ENCODE assay signal across 12 mouse cellular contexts in the genomic region with DNA sequence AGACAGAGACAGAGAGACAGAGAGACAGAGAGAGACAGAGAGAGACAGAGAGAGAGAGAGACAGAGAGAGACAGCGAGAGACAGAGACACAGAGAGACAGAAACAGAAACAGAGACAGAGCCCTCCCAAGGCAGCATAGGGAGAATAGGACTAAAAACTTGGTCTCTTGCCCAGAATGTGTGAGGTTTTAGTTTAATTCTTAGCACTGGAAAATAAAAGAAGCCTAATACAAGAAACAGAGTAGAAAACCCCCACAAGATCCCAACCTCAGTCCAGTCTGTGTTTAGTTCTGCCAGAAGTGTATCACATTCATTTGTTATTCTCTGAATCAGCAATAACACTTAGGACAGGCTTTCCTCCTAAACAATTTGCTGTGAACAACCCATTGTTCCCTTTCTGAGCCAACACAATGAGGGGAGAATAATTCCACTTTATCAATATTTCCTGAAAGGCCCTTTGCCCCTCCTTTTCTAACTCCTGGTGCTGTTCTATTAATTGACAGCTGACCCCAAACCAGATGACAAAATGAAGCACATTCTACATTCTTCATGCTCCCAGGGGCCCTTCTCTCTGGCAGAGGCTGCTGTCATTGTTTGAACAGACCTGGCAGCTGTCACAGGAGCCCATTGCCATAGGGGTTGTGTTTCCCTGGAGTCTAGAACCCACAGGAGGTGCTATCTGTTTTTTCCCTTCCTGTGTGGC. TPM values are rescaled to one million over a fixed set of nuclear protein-coding genes. Genes with fewer than 3 reads are reported as not detected.
DNase-seq lines count a peak whose midpoint lies in the region; ATAC-seq lines count a peak whose summit lies in the region.
"Had no signal": no experiment of that assay in that cellular context is flagged by ENCODE, and none has a peak within 500 bp of the region (broad histone marks: within the 10 kb centered on the region; RNA-seq: fewer than 3 reads in every experiment).

No protein-coding gene starts in this region.

- H3K9ac ChIP-seq in heart, embryonic 11.5 days (ENCODE audit: low read depth, low read length) = no peak overlapping the region
- H3K9ac ChIP-seq: liver, embryonic 13.5 days had no signal

- H3K27ac ChIP-seq in heart, embryonic 11.5 days (ENCODE audit: low read depth, low read length) = no peak overlapping the region
- H3K27ac ChIP-seq: liver, embryonic 13.5 days had no signal

- no peak for ATAC-seq in heart, embryonic 11.5 days (replicated peaks; ENCODE audit: insufficient number of reproducible peaks, low FRiP score, low TSS enrichment)

- no peaks in the 10 kb centered on the region for H3K4me1 ChIP-seq in heart, embryonic 11.5 days (ENCODE audit: control insufficient read depth, insufficient read depth, low read length)
- H3K4me1 ChIP-seq: liver, embryonic 13.5 days had no signal

- H3K4me3 ChIP-seq in heart, embryonic 11.5 days (ENCODE audit: low read depth, low read length) = no peak overlapping the region
- H3K4me3 ChIP-seq: liver, embryonic 13.5 days had no signal

- 77% methylated on average over 1 of the region's 1 CpGs for WGBS in heart, embryonic 11.5 days (ENCODE audit: insufficient replicate concordance)

- no peaks in the 10 kb centered on the region for H3K9me3 ChIP-seq in heart, embryonic 11.5 days (replicated peaks; ENCODE audit: control insufficient read depth, low read length)
- H3K9me3 ChIP-seq: liver, embryonic 13.5 days had no signal

- H3K4me2 ChIP-seq in heart, embryonic 11.5 days = no peak overlapping the region
- H3K4me2 ChIP-seq: liver, embryonic 13.5 days had no signal

- H3K36me3 ChIP-seq in heart, embryonic 11.5 days (ENCODE audit: control insufficient read depth, insufficient read depth, low read length) = no peaks in the 10 kb centered on the region
- H3K36me3 ChIP-seq: liver, embryonic 13.5 days had no signal

- peak; percentile 98 for DNase-seq in heart, adult 11 months
- peak; percentile 33 for DNase-seq in embryo, embryonic 10.5 days (ENCODE audit: low spot score)
- DNase-seq in heart, adult 8-10 months (ENCODE audit: low spot score) = peak; percentile 62
- DNase-seq in mesoderm, embryonic 11.5 days (ENCODE audit: low read depth, low spot score) = peak; percentile 40
- DNase-seq in testis, postnatal 10 days (ENCODE audit: low spot score) = no peak
- DNase-seq in layer of hippocampus, adult 9-11 months = no peak
- DNase-seq in kidney, postnatal 25 days = no peak
- DNase-seq: cerebellum, adult 11 months; kidney, postnatal 36 days; liver, embryonic 13.5 days had no signal

- H3K27me3 ChIP-seq in heart, embryonic 11.5 days (ENCODE audit: control insufficient read depth, insufficient read depth, low read length) = no peaks in the 10 kb centered on the region
- H3K27me3 ChIP-seq: liver, embryonic 13.5 days had no signal

RNA-seq across cellular contexts. Expression of gene Rnf152, which starts 44.5 kb away (rescaled TPM):
- 0.20 and 0.27 TPM in 2 replicates for polyA plus RNA-seq in heart, embryonic 11.5 days (2014; fragmentation: Nextera tagmentation; extraction: Ambion mirVana)
- 1 to 10 TPM; 1.1 to 2.1 (median 1.4) TPM for total RNA-seq in heart, adult 8-10 months (2022)
- polyA plus RNA-seq: C2C12 had no signal

Comparison
In these comparisons a context has a peak if more than half of its experiments do, and no peak if none do; other contexts are left out.
1. DNase-seq: peak in heart, adult 11 months (single experiment), embryo, embryonic 10.5 days (single experiment), heart, adult 8-10 months (single experiment) and mesoderm, embryonic 11.5 days (single experiment); none in testis, postnatal 10 days (single experiment), layer of hippocampus, adult 9-11 months (single experiment) and kidney, postnatal 25 days (0 of 2).